Comparison of ENCODE assay signal across 8 mouse cellular contexts in the genomic region with DNA sequence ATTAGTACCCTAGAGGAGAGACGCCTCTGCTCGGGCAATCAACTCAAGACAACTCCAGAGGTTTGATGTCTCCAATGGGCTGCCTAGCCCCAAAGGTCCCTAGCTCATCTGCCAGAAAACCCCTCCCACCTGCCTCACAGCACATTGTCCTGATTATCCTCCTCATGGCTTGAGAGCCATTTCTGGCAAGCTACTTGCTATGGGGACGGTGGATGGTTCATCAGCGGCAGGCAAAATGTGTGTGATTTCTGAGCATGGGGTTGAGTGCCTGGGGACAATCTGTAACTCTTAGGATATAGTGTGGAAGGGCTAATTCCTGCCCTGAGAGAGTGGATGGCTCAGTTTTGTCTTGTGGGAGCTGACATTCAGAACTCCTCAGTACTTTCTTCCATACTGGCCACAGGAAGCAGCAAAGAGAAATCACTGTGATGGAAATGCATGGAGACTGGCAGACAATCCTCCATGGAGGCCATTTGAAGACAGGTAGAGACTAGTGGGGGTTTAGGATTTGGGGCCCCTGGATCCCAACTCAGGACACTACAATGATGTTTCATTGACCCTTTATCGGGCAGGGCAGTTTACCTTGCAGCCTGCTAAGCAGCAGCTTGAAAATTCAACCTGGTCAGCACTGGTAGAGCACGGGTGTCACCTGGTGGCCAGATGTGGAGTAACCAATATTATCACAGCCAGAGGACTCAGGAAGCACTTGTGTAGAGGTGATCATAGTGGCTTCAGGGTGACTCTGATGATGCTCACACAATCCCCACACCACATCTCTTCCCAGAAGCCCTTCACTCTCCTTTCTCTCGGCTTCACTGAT.
DNase-seq lines count a peak whose midpoint lies in the region; ATAC-seq lines count a peak whose summit lies in the region.

No protein-coding gene starts in this region.

- no peaks in the 10 kb centered on the region for H3K4me1 ChIP-seq in hindbrain, embryonic 15.5 days (replicated peaks)

- H3K27me3 ChIP-seq in hindbrain, embryonic 15.5 days: no peaks in the 10 kb centered on the region

- peak; percentile 24 for DNase-seq in WW6 (ENCODE audit: low read depth, low spot score)
- DNase-seq in cerebellum, adult 8-10 months: peak; percentile 33
- peak; percentile 21 to 77 for DNase-seq in frontal cortex, adult 2 months (ENCODE audit: extremely low spot score in 1 of 2, low spot score in 1 of 2)
- peak; percentile 18 to 56 for DNase-seq in layer of hippocampus, postnatal 25 days (ENCODE audit: extremely low spot score in 1 of 2, low spot score in 1 of 2)
- DNase-seq in right cerebral cortex, postnatal 14 days: peak; percentile 55
- peak; percentile 17 for DNase-seq in yolk sac, embryonic 10.5 days (ENCODE audit: low spot score)

- H3K9me3 ChIP-seq in hindbrain, embryonic 15.5 days: no peaks in the 10 kb centered on the region

- no peak overlapping the region for H3K4me3 ChIP-seq in hindbrain, embryonic 15.5 days

- H3K4me2 ChIP-seq in hindbrain, embryonic 15.5 days: no peak overlapping the region

- no peak overlapping the region for H3K27ac ChIP-seq in hindbrain, embryonic 15.5 days (replicated peaks)

- H3K36me3 ChIP-seq in hindbrain, embryonic 15.5 days: no peaks in the 10 kb centered on the region

- WGBS in hindbrain, embryonic 15.5 days: 58% methylated on average over 7 of the region's 7 CpGs

- no peak overlapping the region for H3K9ac ChIP-seq in hindbrain, embryonic 15.5 days

- ATAC-seq in hindbrain, embryonic 15.5 days (ENCODE audit: low FRiP score, low read depth): peak; percentile 90
- ATAC-seq in megakaryocyte progenitor cell, adult 5-6 weeks (replicated peaks; ENCODE audit: poor library complexity): peak; percentile 98
